Mouse (Mus musculus) hindbrain, embryonic 12.5 days (tissue): ENCODE data around the gene Crtap. TPM values are rescaled to one million over a fixed set of nuclear protein-coding genes. Genes with fewer than 3 reads are reported as not detected.
"Not testable (repeated sequence)": the region's sequence is repeated elsewhere in the genome, so short reads cannot be mapped to it uniquely, and the experiment has no call there.

Source experiments
- ATAC-seq: fragments of 200-750 bp; cut with Nextera tagmentation; 2 replicates; pipeline ENCODE4 v1.8.0; 2017; ENCODE audit warnings: moderate TSS enrichment; ENCODE audit not compliant: low FRiP score
- H3K27ac ChIP-seq: fragments of 300-500 bp; sonication (generic); 2 replicates; pipeline ENCODE4 v1.5.1; 2016; ENCODE audit warnings: mild to moderate bottlenecking
- H3K27me3 ChIP-seq: fragments of 300-500 bp; sonication (generic); 2 replicates; pipeline ENCODE4 v1.6.1; 2016; ENCODE audit warnings: mild to moderate bottlenecking
- H3K36me3 ChIP-seq: fragments of 300-500 bp; sonication (generic); 2 replicates; pipeline ENCODE4 v1.6.1; 2016; ENCODE audit warnings: mild to moderate bottlenecking
- H3K4me1 ChIP-seq: fragments of 300-500 bp; sonication (generic); 2 replicates; pipeline ENCODE4 v1.6.1; 2016
- H3K4me2 ChIP-seq: fragments of 300-500 bp; sonication (generic); replicated peaks from 2 replicates; pipeline ENCODE4 v1.6.1; 2016; ENCODE audit warnings: mild to moderate bottlenecking
- H3K4me3 ChIP-seq: fragments of 300-500 bp; sonication (generic); 2 replicates; pipeline ENCODE4 v1.5.1; 2016; ENCODE audit warnings: mild to moderate bottlenecking
- H3K9ac ChIP-seq: fragments of 300-500 bp; sonication (generic); 2 replicates; pipeline ENCODE4 v1.6.1; 2016; ENCODE audit warnings: mild to moderate bottlenecking, moderate library complexity
- H3K9me3 ChIP-seq: fragments of 300-500 bp; sonication (generic); replicated peaks from 2 replicates; pipeline ENCODE4 v1.6.1; 2016; ENCODE audit warnings: mild to moderate bottlenecking
- WGBS: fragments of 180-500 bp; shearing (Covaris S2); methylation state at CpG from one replicate; pipeline ENCODE4 v1.1.7; 2016; 5-methylcytosine and 5-hydroxymethylcytosine counted together
- polyA plus RNA-seq: library from polyadenylated mRNA; unstranded; fragments of >200 nt; fragmentation: Nextera tagmentation; extraction: Ambion mirVana; gene quantifications from 2 replicates; pipeline ENCODE4 v1.2.1, GENCODE M21; 2016

Gene Crtap
- polyA plus RNA-seq, 1 experiment from 2014 or later = 68.4 TPM

- no peaks in the 10 kb centered on the region for H3K27me3 ChIP-seq
- 0 out of 2 replicates have a peak, but pooled peaks cover 7% of the 10 kb centered on the region for H3K36me3 ChIP-seq
- H3K9me3 ChIP-seq = no peaks in the 10 kb centered on the region
- H3K9ac ChIP-seq = no peak overlapping the region
- no peak overlapping the region for H3K4me3 ChIP-seq
- ATAC-seq = no peak
- H3K4me1 ChIP-seq = no peaks in the 10 kb centered on the region
- H3K4me2 ChIP-seq = no peak overlapping the region
- H3K27ac ChIP-seq = no peak overlapping the region
- 93% methylated on average over 10 of the region's 10 CpGs for WGBS
These were observed 15.1 kb downstream of the Crtap start for GRCm38 (mm10) chr9:114375276-114375962.

DNA sequence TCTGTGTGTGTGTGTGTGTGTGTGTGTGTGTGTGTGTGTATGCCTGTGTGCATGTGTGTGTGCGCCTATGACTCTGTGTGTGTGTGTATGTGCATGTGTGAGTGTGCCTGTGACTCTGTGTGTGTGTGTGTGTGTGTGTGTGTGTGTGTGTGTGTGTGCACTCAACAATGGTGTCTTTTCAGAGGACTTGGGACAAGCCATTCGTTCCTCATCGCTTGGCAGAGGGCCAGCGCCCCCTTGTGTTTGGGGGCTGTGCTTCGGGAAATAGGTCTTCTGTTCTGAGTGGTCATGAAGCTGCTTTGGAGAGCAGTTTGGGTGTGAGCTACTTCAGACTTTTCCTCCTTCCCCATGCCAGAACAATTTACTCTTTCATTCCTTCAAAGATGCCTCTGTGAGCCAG, 18.8 kb downstream of the Crtap start:
- H3K27me3 ChIP-seq, H3K4me3 ChIP-seq, ATAC-seq, H3K27ac ChIP-seq, H3K9ac ChIP-seq, H3K9me3 ChIP-seq, H3K4me1 ChIP-seq, H3K36me3 ChIP-seq, H3K4me2 ChIP-seq: not testable (repeated sequence)
- 23% methylated on average over 5 of the region's 5 CpGs for WGBS

- ATAC-seq = not testable (repeated sequence)
These were observed 21.1 kb downstream of the Crtap start for GRCm38 (mm10) chr9:114369389-114369788.

GRCm38 (mm10) chr9:114368471-114368858, 22.0 kb downstream of the Crtap start:
- peaks cover 6% of the 10 kb centered on the region; the same call in 1 of the 2 replicates for H3K4me1 ChIP-seq
- H3K36me3 ChIP-seq = no peaks in the 10 kb centered on the region
- peak overlapping the region; percentile 48 for H3K4me3 ChIP-seq
- peaks cover 8% of the 10 kb centered on the region for H3K27me3 ChIP-seq
- H3K27ac ChIP-seq = no peak overlapping the region
- peak overlapping the region; percentile 44 for H3K9ac ChIP-seq
- ATAC-seq = peak; percentile 43; the same call in 1 of the 2 replicates
- H3K9me3 ChIP-seq = no peaks in the 10 kb centered on the region
- WGBS = 16% methylated on average over 12 of the region's 12 CpGs
- peak overlapping the region; percentile 85 for H3K4me2 ChIP-seq

More at GRCm38 (mm10) chr9:114369389-114369788, 21.1 kb downstream of the Crtap start:
- not testable (repeated sequence) for H3K4me3 ChIP-seq, H3K4me2 ChIP-seq, H3K36me3 ChIP-seq, H3K27ac ChIP-seq, H3K9me3 ChIP-seq, H3K27me3 ChIP-seq, H3K9ac ChIP-seq, H3K4me1 ChIP-seq
- WGBS = 63% methylated on average over 5 of the region's 5 CpGs

- H3K27ac ChIP-seq = no peak overlapping the region
- no peaks in the 10 kb centered on the region for H3K9me3 ChIP-seq
- peak overlapping the region; percentile 85 for H3K4me2 ChIP-seq
- H3K27me3 ChIP-seq = peaks cover 8% of the 10 kb centered on the region
- no peaks in the 10 kb centered on the region for H3K36me3 ChIP-seq
- peaks cover 6% of the 10 kb centered on the region; the same call in 1 of the 2 replicates for H3K4me1 ChIP-seq
- peak overlapping the region; percentile 48 for H3K4me3 ChIP-seq
- H3K9ac ChIP-seq = peak overlapping the region; percentile 44
- WGBS = 2% methylated on average over 48 of the region's 48 CpGs
- ATAC-seq = peak; percentile 83
These were observed 22.5 kb downstream of the Crtap start for GRCm38 (mm10) chr9:114367783-114368470.

GRCm38 (mm10) chr9:114329855-114330254, 60.6 kb downstream of the Crtap start, which contains the start of gene Bcl2a1c:
TSS of gene Bcl2a1c (plus strand) at chr9:114330135.
- H3K4me3 ChIP-seq, H3K27ac ChIP-seq, H3K4me2 ChIP-seq, H3K36me3 ChIP-seq, ATAC-seq, H3K9ac ChIP-seq, H3K27me3 ChIP-seq, H3K9me3 ChIP-seq, H3K4me1 ChIP-seq: not testable (repeated sequence)
- 78% methylated on average over 9 of the region's 9 CpGs for WGBS

DNA sequence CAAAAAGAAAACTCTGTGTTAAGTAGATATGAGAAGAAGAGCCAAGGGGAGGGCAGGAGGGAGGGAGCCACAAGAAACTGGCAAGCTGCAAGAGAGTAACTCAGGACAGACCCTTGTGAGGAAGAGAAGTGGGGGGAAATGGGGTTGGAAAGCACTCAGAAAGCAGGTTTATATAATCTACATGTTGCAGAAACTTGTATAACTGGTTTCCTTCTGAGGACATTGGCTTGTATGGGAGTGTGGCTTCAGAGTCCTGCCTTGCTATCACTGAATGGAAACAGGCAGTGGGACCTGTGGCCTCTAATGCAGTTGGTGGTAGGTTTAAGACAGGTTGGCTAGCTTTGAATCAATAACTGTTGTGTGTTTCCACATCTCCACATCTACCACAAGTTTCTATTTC, 62.1 kb downstream of the Crtap start:
- H3K27ac ChIP-seq, H3K27me3 ChIP-seq, H3K9ac ChIP-seq, H3K9me3 ChIP-seq, H3K4me3 ChIP-seq, H3K4me2 ChIP-seq, H3K36me3 ChIP-seq, ATAC-seq, H3K4me1 ChIP-seq: not testable (repeated sequence)

DNA sequence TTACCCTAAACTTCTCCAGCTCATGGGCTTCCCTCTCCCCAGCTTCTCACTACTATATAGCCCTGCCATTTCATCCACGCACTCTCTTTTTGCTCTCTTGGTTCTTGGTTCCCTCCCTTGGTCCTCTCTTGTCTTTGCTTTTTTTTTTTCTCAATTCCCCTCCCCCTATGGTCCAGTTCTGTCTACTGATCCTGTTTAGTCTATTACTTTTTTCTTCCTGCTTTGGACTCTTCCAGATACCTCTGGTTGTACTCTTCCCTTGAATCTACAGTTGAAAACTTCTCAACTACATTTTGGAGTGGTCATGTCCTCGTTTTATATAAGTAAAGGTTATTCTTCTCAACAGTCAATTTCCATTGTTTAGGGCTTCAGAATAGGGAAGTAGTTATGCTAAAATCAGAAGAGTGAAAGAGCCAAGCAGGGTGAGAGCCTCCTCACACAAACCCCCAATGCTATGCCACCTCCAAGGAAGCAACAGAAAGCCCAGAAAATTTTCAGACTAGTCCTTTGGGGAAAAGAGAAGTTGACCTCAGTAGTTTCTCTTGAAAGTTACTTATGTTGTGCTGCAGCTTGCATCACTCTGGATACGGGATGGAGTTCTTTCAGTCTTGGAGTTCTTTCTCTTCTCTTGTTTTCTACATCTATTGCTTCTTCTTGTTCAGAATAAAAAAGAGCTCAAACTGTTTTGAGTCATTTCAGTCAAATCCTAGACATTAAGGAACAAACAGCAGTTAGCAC, 64.3 kb downstream of the Crtap start:
- no peak overlapping the region for H3K4me3 ChIP-seq
- no peak overlapping the region for H3K27ac ChIP-seq
- no peaks in the 10 kb centered on the region for H3K27me3 ChIP-seq
- 67% methylated on average over 3 of the region's 3 CpGs for WGBS
- no peak overlapping the region for H3K9ac ChIP-seq
- no peaks in the 10 kb centered on the region for H3K4me1 ChIP-seq
- no peaks in the 10 kb centered on the region for H3K9me3 ChIP-seq
- H3K4me2 ChIP-seq = no peak overlapping the region
- ATAC-seq = no peak
- H3K36me3 ChIP-seq = no peaks in the 10 kb centered on the region

Other genes with a start within 250 kb of the Crtap start
- gene Bcl2a1c, start 60.5 kb downstream of the Crtap start, polyA plus RNA-seq = not detected in 2 replicates
- 26.0 and 27.9 TPM in 2 replicates for gene Glb1, start 10.4 kb upstream of the Crtap start, polyA plus RNA-seq
- 9.1 and 10.3 TPM in 2 replicates for gene Tmppe, start 10.4 kb upstream of the Crtap start, polyA plus RNA-seq
- not detected in 2 replicates for gene Ccr4, start 114.2 kb upstream of the Crtap start, polyA plus RNA-seq
- 0.31 and 0.46 TPM in 2 replicates for gene C130032M10Rik, start 125.0 kb upstream of the Crtap start, polyA plus RNA-seq
- gene Trim71, start 173.7 kb upstream of the Crtap start, polyA plus RNA-seq = 1.2 and 1.3 TPM in 2 replicates
- 67.2 and 71.9 TPM in 2 replicates for gene Cnot10, start 249.5 kb upstream of the Crtap start, polyA plus RNA-seq